Mouse (Mus musculus): ENCODE measurements around the gene Ccdc36.

DNA sequence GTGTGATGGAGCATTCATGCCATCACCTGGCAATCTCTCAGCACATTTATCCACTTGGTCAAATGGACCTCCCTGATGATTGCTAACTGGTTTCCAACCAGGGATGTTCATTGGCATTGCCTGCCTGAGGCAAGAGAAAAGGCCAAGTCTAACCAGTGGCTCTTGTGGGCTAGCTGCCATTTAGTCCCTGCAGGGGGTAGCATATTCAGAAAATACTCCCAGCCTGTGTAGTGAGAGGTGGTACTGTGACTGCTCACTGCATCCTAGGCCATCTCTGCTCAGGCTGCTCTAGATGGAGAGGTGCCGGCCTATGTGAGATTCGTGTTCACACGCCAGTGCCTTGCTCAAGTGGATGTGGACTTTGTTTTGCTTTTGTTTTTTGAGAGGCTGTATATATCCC is 30.0 kb downstream of the Ccdc36 start:
- TF ChIP-seq CTCF (IDR thresholded peaks at IDR 0.05; ENCODE audit: insufficient read depth, low read length) (no peak), POLR2A (IDR thresholded peaks at IDR 0.05; ENCODE audit: borderline replicate concordance, extremely low read depth, low read depth, low read length) (no peak)

All from lung, adult 2 months (tissue).